7 mouse cellular contexts compared by ENCODE assay signal in genomic region chr2:102401352-102401692, GRCm38 (mm10). TPM values are rescaled to one million over a fixed set of nuclear protein-coding genes. Genes with fewer than 3 reads are reported as not detected.
DNase-seq lines count a peak whose midpoint lies in the region; ATAC-seq lines count a peak whose summit lies in the region.

No protein-coding gene starts in this region.

- no peaks in the 10 kb centered on the region for H3K36me3 ChIP-seq in neural tube, embryonic 11.5 days (ENCODE audit: control insufficient read depth, insufficient read depth, low read length)
- H3K36me3 ChIP-seq in forebrain, embryonic 13.5 days (ENCODE audit: poor library complexity, severe bottlenecking): no peaks in the 10 kb centered on the region
- H3K36me3 ChIP-seq in limb, embryonic 15.5 days: no peaks in the 10 kb centered on the region
- no peaks in the 10 kb centered on the region for H3K36me3 ChIP-seq in stomach, embryonic 16.5 days (ENCODE audit: control insufficient read depth, insufficient read depth, low read length)

- H3K9ac ChIP-seq in neural tube, embryonic 11.5 days (ENCODE audit: low read length): peak overlapping the region; percentile 90
- peak overlapping the region; percentile 91 for H3K9ac ChIP-seq in forebrain, embryonic 13.5 days
- H3K9ac ChIP-seq in limb, embryonic 15.5 days: peak overlapping the region; percentile 93
- H3K9ac ChIP-seq in stomach, embryonic 16.5 days (ENCODE audit: low read length): peak overlapping the region; percentile 95

- H3K4me1 ChIP-seq in neural tube, embryonic 11.5 days (ENCODE audit: control insufficient read depth, insufficient read depth, low read length): peaks cover 4% of the 10 kb centered on the region; the same call in 1 of the 2 replicates
- H3K4me1 ChIP-seq in forebrain, embryonic 13.5 days: peaks cover 33% of the 10 kb centered on the region
- H3K4me1 ChIP-seq in limb, embryonic 15.5 days: peaks cover 17% of the 10 kb centered on the region
- H3K4me1 ChIP-seq in stomach, embryonic 16.5 days (ENCODE audit: control insufficient read depth, insufficient read depth, low read length): peaks cover 19% of the 10 kb centered on the region

- peak overlapping the region; percentile 87; the same call in 1 of the 2 replicates for H3K27ac ChIP-seq in neural tube, embryonic 11.5 days (ENCODE audit: low read depth, low read length)
- H3K27ac ChIP-seq in forebrain, embryonic 13.5 days: peak overlapping the region; percentile 94
- peak overlapping the region; percentile 96 for H3K27ac ChIP-seq in limb, embryonic 15.5 days
- peak overlapping the region; percentile 95 for H3K27ac ChIP-seq in stomach, embryonic 16.5 days (ENCODE audit: low read length)

- 26% methylated on average over 6 of the region's 6 CpGs for WGBS in neural tube, embryonic 11.5 days
- WGBS in forebrain, embryonic 13.5 days: 21% methylated on average over 6 of the region's 6 CpGs
- 18% methylated on average over 6 of the region's 6 CpGs for WGBS in limb, embryonic 15.5 days
- WGBS in stomach, embryonic 16.5 days: 9% methylated on average over 6 of the region's 6 CpGs

- peak overlapping the region; percentile 67 for H3K4me3 ChIP-seq in neural tube, embryonic 11.5 days (ENCODE audit: low read depth, low read length)
- peak overlapping the region; percentile 76 for H3K4me3 ChIP-seq in forebrain, embryonic 13.5 days
- peak overlapping the region; percentile 74 for H3K4me3 ChIP-seq in limb, embryonic 15.5 days
- H3K4me3 ChIP-seq in stomach, embryonic 16.5 days (replicated peaks; ENCODE audit: low read length): peak overlapping the region; percentile 68

- DNase-seq in neural tube, embryonic 11.5 days (ENCODE audit: low spot score): no peak
- DNase-seq in neural tube, embryonic 10.5 days (ENCODE audit: extremely low spot score, low spot score): no peak
- DNase-seq in embryo, embryonic 11 days: no peak
- no peak for DNase-seq in right cerebral cortex, postnatal 14 days

- H3K27me3 ChIP-seq in neural tube, embryonic 11.5 days (ENCODE audit: control insufficient read depth, insufficient read depth, low read length): no peaks in the 10 kb centered on the region
- no peaks in the 10 kb centered on the region; the same call in 1 of the 2 replicates for H3K27me3 ChIP-seq in forebrain, embryonic 13.5 days
- H3K27me3 ChIP-seq in limb, embryonic 15.5 days: no peaks in the 10 kb centered on the region
- H3K27me3 ChIP-seq in stomach, embryonic 16.5 days (ENCODE audit: control insufficient read depth, insufficient read depth, low read length): no peaks in the 10 kb centered on the region

- H3K9me3 ChIP-seq in neural tube, embryonic 11.5 days (ENCODE audit: control insufficient read depth, low read length): no peaks in the 10 kb centered on the region
- no peaks in the 10 kb centered on the region for H3K9me3 ChIP-seq in forebrain, embryonic 13.5 days (replicated peaks)
- H3K9me3 ChIP-seq in limb, embryonic 15.5 days: no peaks in the 10 kb centered on the region
- H3K9me3 ChIP-seq in stomach, embryonic 16.5 days (replicated peaks; ENCODE audit: control insufficient read depth, low read length): no peaks in the 10 kb centered on the region

- H3K4me2 ChIP-seq in neural tube, embryonic 11.5 days (ENCODE audit: low read depth): peak overlapping the region; percentile 77
- peak overlapping the region; percentile 83 for H3K4me2 ChIP-seq in forebrain, embryonic 13.5 days
- H3K4me2 ChIP-seq in limb, embryonic 15.5 days: peak overlapping the region; percentile 82
- H3K4me2 ChIP-seq in stomach, embryonic 16.5 days (ENCODE audit: low read depth, low read length): peak overlapping the region; percentile 87

- peak; percentile 32 for ATAC-seq in neural tube, embryonic 11.5 days (ENCODE audit: insufficient read depth, low FRiP score, low TSS enrichment)
- no peak for ATAC-seq in forebrain, embryonic 13.5 days
- ATAC-seq in limb, embryonic 15.5 days (ENCODE audit: insufficient number of reproducible peaks, low FRiP score, low TSS enrichment, low read depth): no peak
- no peak for ATAC-seq in stomach, embryonic 16.5 days (ENCODE audit: insufficient read depth, low FRiP score)

RNA-seq across cellular contexts. Expression of gene Trim44, which starts 6.3 kb away (rescaled TPM):
- 48.4 and 52.2 TPM in 2 replicates for polyA plus RNA-seq in neural tube, embryonic 11.5 days (2014; fragmentation: Nextera tagmentation; extraction: Ambion mirVana)
- 32.5 and 36.5 TPM in 2 replicates for polyA plus RNA-seq in forebrain, embryonic 13.5 days (2015; fragmentation: Nextera tagmentation; extraction: Ambion mirVana)
- 21.8 and 27.7 TPM in 2 replicates for polyA plus RNA-seq in limb, embryonic 15.5 days (2015; fragmentation: Nextera tagmentation; extraction: Ambion mirVana)
- polyA plus RNA-seq in stomach, embryonic 16.5 days (2015; fragmentation: Nextera tagmentation; extraction: Ambion mirVana): 13.8 and 16.2 TPM in 2 replicates

RNA-seq across cellular contexts. Expression of gene Fjx1, which starts 51.0 kb away (rescaled TPM):
- 22.3 and 22.5 TPM in 2 replicates for polyA plus RNA-seq in neural tube, embryonic 11.5 days (2014; fragmentation: Nextera tagmentation; extraction: Ambion mirVana)
- 24.2 and 25.5 TPM in 2 replicates for polyA plus RNA-seq in forebrain, embryonic 13.5 days (2015; fragmentation: Nextera tagmentation; extraction: Ambion mirVana)
- 16.0 and 24.8 TPM in 2 replicates for polyA plus RNA-seq in limb, embryonic 15.5 days (2015; fragmentation: Nextera tagmentation; extraction: Ambion mirVana)
- 2.8 and 3.9 TPM in 2 replicates for polyA plus RNA-seq in stomach, embryonic 16.5 days (2015; fragmentation: Nextera tagmentation; extraction: Ambion mirVana)
